Mouse (Mus musculus): ENCODE results near the gene Stum.
"Not testable (repeated sequence)": the region's sequence is repeated elsewhere in the genome, so short reads cannot be mapped to it uniquely, and the experiment has no call there.

Gene Stum

GRCm38 (mm10) chr1:180483399-180484291 is at the start of gene Stum:
Gene Stum, minus strand, starts transcription at chr1:180483504.
- DNase-seq (ENCODE audit: low read depth, low spot score): peak; percentile 89

GRCm38 (mm10) chr1:180532671-180533070 is 49.4 kb upstream of the Stum start:
- peak; percentile 78 for DNase-seq (ENCODE audit: low read depth, low spot score)

GRCm38 (mm10) chr1:180530457-180531263 is 47.4 kb upstream of the Stum start:
- no peak for DNase-seq (ENCODE audit: low read depth, low spot score)

GRCm38 (mm10) chr1:180529847-180530246 is 46.5 kb upstream of the Stum start:
- no peak for DNase-seq (ENCODE audit: low read depth, low spot score)

GRCm38 (mm10) chr1:180525301-180525700 is 42.0 kb upstream of the Stum start:
- DNase-seq (ENCODE audit: low read depth, low spot score): no peak

- DNase-seq (ENCODE audit: low read depth, low spot score): no peak
These were observed 40.0 kb upstream of the Stum start for GRCm38 (mm10) chr1:180523320-180523719.

- no peak for DNase-seq (ENCODE audit: low read depth, low spot score)
These were observed 36.9 kb upstream of the Stum start for GRCm38 (mm10) chr1:180520190-180520589.

- DNase-seq (ENCODE audit: low read depth, low spot score): no peak
These were observed 36.2 kb upstream of the Stum start for GRCm38 (mm10) chr1:180519520-180519919.

GRCm38 (mm10) chr1:180518899-180519298 is 35.6 kb upstream of the Stum start:
- not testable (repeated sequence) for DNase-seq (ENCODE audit: low read depth, low spot score)

GRCm38 (mm10) chr1:180518412-180518811 is 35.1 kb upstream of the Stum start:
- no peak for DNase-seq (ENCODE audit: low read depth, low spot score)

- no peak for DNase-seq (ENCODE audit: low read depth, low spot score)
These were observed 34.2 kb upstream of the Stum start for GRCm38 (mm10) chr1:180517390-180518054.

GRCm38 (mm10) chr1:180514077-180514476 is 30.8 kb upstream of the Stum start:
- no peak for DNase-seq (ENCODE audit: low read depth, low spot score)

- DNase-seq (ENCODE audit: low read depth, low spot score): peak; percentile 65
These were observed 27.6 kb upstream of the Stum start for GRCm38 (mm10) chr1:180510879-180511278.

GRCm38 (mm10) chr1:180510442-180510841 is 27.1 kb upstream of the Stum start:
- DNase-seq (ENCODE audit: low read depth, low spot score): no peak

- DNase-seq (ENCODE audit: low read depth, low spot score): no peak
These were observed 25.4 kb upstream of the Stum start for GRCm38 (mm10) chr1:180508662-180509061.

GRCm38 (mm10) chr1:180507291-180507791 is 24.0 kb upstream of the Stum start:
- DNase-seq (ENCODE audit: low read depth, low spot score): no peak

GRCm38 (mm10) chr1:180506341-180506740 is 23.0 kb upstream of the Stum start:
- DNase-seq (ENCODE audit: low read depth, low spot score): peak; percentile 40

- no peak for DNase-seq (ENCODE audit: low read depth, low spot score)
These were observed 21.6 kb upstream of the Stum start for GRCm38 (mm10) chr1:180504899-180505298.

GRCm38 (mm10) chr1:180503484-180503883 is 20.2 kb upstream of the Stum start:
- no peak for DNase-seq (ENCODE audit: low read depth, low spot score)

GRCm38 (mm10) chr1:180502566-180502965 is 19.3 kb upstream of the Stum start:
- DNase-seq (ENCODE audit: low read depth, low spot score): no peak

GRCm38 (mm10) chr1:180500641-180501040 is 17.3 kb upstream of the Stum start:
- DNase-seq (ENCODE audit: low read depth, low spot score): no peak

GRCm38 (mm10) chr1:180500218-180500617 is 16.9 kb upstream of the Stum start:
- DNase-seq (ENCODE audit: low read depth, low spot score): no peak
